Mouse (Mus musculus): ENCODE results near the gene Map4k4. TPM values are rescaled to one million over a fixed set of nuclear protein-coding genes. Genes with fewer than 3 reads are reported as not detected.

The Map4k4 gene
- polyA plus RNA-seq, 1 experiment from 2014 or later = 23.7 TPM

DNA sequence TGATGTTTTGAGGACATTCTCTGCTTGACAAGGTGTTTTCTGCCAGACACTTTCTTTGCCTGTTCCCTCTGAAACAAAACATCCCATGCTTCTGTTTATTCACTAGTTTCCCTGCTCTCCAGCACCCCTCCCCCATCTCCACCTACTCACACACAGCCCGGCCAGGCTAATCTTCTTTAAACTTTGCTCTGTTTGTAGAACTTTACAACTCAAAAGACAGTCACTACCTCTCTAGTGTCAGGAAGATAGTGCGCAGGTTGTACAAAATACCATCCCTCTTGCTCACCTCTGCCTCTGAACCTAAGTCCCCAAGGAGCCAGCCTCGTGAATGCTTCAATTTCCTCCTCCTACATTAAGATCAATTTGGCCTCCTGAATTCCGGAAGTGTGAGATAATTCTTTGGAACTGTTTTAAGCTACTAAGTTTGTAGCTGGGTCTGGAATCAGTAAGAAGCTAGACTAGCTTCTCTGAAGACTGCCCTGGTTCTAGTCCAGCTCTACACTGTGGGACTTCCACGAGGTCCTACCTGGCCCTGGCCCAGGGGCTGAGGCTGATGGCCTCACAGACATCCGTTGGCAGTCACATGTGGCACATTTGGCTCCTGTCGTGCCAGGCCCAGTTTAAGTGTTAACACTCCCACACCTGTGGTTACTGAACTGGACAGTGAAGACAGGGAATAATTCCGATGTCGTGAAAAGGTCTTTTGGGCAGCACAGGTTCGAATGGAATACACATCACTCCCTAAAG lies 31.7 kb upstream of the Map4k4 start:
- WGBS (ENCODE audit: insufficient replicate concordance) = 51% methylated on average over 10 of the region's 10 CpGs
- Histone ChIP-seq H3K4me2 (no peak overlapping the region), H3K4me3 (ENCODE audit: low read depth, low read length) (no peak overlapping the region), H3K4me1 (ENCODE audit: control insufficient read depth, insufficient read depth, low read length) (peaks cover 27% of the 10 kb centered on the region), H3K9me3 (replicated peaks; ENCODE audit: control insufficient read depth, low read length) (no peaks in the 10 kb centered on the region), H3K27ac (ENCODE audit: low read depth, low read length) (no peak overlapping the region), H3K9ac (ENCODE audit: low read depth, low read length) (no peak overlapping the region), H3K36me3 (ENCODE audit: control insufficient read depth, insufficient read depth, low read length) (no peaks in the 10 kb centered on the region), H3K27me3 (ENCODE audit: control insufficient read depth, insufficient read depth, low read length) (no peaks in the 10 kb centered on the region)
- ATAC-seq (replicated peaks; ENCODE audit: insufficient number of reproducible peaks, low FRiP score, low TSS enrichment) = no peak

- Histone ChIP-seq H3K36me3 (ENCODE audit: control insufficient read depth, insufficient read depth, low read length) (no peaks in the 10 kb centered on the region), H3K4me2 (no peak overlapping the region), H3K27ac (ENCODE audit: low read depth, low read length) (no peak overlapping the region), H3K4me1 (ENCODE audit: control insufficient read depth, insufficient read depth, low read length) (peaks cover 27% of the 10 kb centered on the region), H3K9me3 (replicated peaks; ENCODE audit: control insufficient read depth, low read length) (no peaks in the 10 kb centered on the region), H3K4me3 (ENCODE audit: low read depth, low read length) (no peak overlapping the region), H3K9ac (ENCODE audit: low read depth, low read length) (no peak overlapping the region), H3K27me3 (ENCODE audit: control insufficient read depth, insufficient read depth, low read length) (no peaks in the 10 kb centered on the region)
- no peak for ATAC-seq (replicated peaks; ENCODE audit: insufficient number of reproducible peaks, low FRiP score, low TSS enrichment)
- WGBS (ENCODE audit: insufficient replicate concordance) = 51% methylated on average over 12 of the region's 12 CpGs
Measured at GRCm38 (mm10) chr1:39869721-39870201, 31.0 kb upstream of the Map4k4 start.

DNA sequence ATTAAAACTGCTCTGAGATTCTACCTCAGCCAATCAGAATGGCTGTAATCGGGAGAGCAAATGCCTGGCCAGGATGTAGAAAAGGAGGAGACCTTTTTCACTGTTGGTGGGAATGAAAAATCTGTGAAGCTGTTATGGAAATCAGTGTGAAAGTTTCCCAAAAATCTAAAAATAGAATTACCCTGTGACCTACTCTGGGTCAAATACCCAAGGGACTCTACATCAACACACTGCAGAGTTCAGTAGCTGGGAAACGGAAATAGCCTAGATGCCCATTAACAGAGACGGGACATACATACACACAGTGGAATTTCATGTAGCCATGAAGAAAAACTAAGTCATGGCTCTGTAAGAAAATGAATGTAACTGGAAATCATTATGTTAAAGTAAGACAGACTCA lies 22.7 kb upstream of the Map4k4 start:
- Histone ChIP-seq H3K27ac (ENCODE audit: low read depth, low read length) (no peak overlapping the region), H3K9me3 (replicated peaks; ENCODE audit: control insufficient read depth, low read length) (no peaks in the 10 kb centered on the region), H3K4me3 (ENCODE audit: low read depth, low read length) (no peak overlapping the region), H3K4me2 (no peak overlapping the region), H3K9ac (ENCODE audit: low read depth, low read length) (no peak overlapping the region), H3K27me3 (ENCODE audit: control insufficient read depth, insufficient read depth, low read length) (no peaks in the 10 kb centered on the region), H3K4me1 (ENCODE audit: control insufficient read depth, insufficient read depth, low read length) (peaks cover 5% of the 10 kb centered on the region; the same call in 1 of the 2 replicates), H3K36me3 (ENCODE audit: control insufficient read depth, insufficient read depth, low read length) (no peaks in the 10 kb centered on the region)
- ATAC-seq (replicated peaks; ENCODE audit: insufficient number of reproducible peaks, low FRiP score, low TSS enrichment) = no peak
- WGBS (ENCODE audit: insufficient replicate concordance) = 34% methylated on average over 3 of the region's 3 CpGs

DNA sequence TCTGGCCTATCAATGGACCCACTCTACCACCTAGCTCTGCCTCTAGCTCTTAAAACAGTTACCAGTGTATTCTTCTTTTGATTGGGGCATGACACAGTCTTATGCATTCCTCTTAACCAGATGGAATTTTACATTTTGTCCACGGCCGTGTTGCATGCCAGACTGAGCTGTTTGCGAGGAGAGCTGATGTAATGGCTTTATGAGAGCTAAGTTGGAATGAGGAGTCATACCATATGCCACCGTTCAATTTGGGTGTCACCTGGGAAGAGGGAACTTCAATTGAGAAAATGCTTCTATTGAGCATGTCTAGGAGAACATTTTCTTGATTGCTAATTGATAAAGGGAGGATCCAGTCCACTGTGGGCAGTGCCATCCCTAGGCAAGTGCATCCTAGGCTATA lies 18.2 kb upstream of the Map4k4 start:
- H3K9ac ChIP-seq (ENCODE audit: low read depth, low read length) = no peak overlapping the region
- H3K36me3 ChIP-seq (ENCODE audit: control insufficient read depth, insufficient read depth, low read length) = no peaks in the 10 kb centered on the region
- no peak overlapping the region for H3K4me3 ChIP-seq (ENCODE audit: low read depth, low read length)
- no peaks in the 10 kb centered on the region for H3K9me3 ChIP-seq (replicated peaks; ENCODE audit: control insufficient read depth, low read length)
- 89% methylated on average over 4 of the region's 4 CpGs for WGBS (ENCODE audit: insufficient replicate concordance)
- peaks cover 5% of the 10 kb centered on the region; the same call in 1 of the 2 replicates for H3K4me1 ChIP-seq (ENCODE audit: control insufficient read depth, insufficient read depth, low read length)
- H3K27me3 ChIP-seq (ENCODE audit: control insufficient read depth, insufficient read depth, low read length) = no peaks in the 10 kb centered on the region
- H3K4me2 ChIP-seq = no peak overlapping the region
- no peak overlapping the region for H3K27ac ChIP-seq (ENCODE audit: low read depth, low read length)
- ATAC-seq (replicated peaks; ENCODE audit: insufficient number of reproducible peaks, low FRiP score, low TSS enrichment) = no peak

DNA sequence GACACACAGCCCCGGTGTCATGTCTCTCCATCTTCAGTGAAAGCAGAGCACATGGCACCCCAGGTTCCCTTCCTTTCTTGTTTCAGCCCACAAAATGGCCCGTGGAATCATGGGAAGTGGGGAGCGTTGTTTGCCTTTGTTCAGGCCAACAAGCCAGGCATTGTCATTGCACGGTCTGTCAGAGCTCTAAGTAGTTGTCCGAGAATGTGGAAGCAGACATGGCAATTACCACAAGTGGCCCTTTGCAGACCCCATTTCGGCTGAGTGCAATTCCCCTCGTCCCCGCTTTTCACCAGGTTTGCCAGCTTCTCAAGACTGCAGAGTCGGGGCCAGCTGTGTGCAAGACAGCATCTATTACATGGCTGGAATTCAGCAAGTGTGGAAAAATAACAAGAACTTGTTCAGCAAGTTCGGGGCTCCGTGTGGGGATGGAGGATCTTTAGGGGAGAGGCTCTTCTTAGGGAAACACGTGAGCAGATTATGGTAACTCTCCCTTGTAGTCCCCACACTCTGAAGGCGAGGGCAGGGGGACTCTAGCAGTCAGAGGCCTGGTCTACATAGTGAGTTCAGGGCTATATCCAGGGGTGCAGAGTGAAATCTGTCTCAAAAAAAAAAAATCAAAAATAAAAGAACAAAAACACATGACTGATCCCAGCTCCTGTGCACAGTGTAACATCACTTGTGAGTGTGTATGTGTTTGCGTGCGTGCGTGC lies 15.8 kb upstream of the Map4k4 start:
- Histone ChIP-seq H3K27me3 (ENCODE audit: control insufficient read depth, insufficient read depth, low read length) (no peaks in the 10 kb centered on the region), H3K4me3 (ENCODE audit: low read depth, low read length) (no peak overlapping the region), H3K9me3 (replicated peaks; ENCODE audit: control insufficient read depth, low read length) (no peaks in the 10 kb centered on the region), H3K4me2 (no peak overlapping the region), H3K9ac (ENCODE audit: low read depth, low read length) (no peak overlapping the region), H3K4me1 (ENCODE audit: control insufficient read depth, insufficient read depth, low read length) (no peaks in the 10 kb centered on the region), H3K27ac (ENCODE audit: low read depth, low read length) (no peak overlapping the region), H3K36me3 (ENCODE audit: control insufficient read depth, insufficient read depth, low read length) (no peaks in the 10 kb centered on the region)
- ATAC-seq (replicated peaks; ENCODE audit: insufficient number of reproducible peaks, low FRiP score, low TSS enrichment) = no peak
- 59% methylated on average over 16 of the region's 16 CpGs for WGBS (ENCODE audit: insufficient replicate concordance)

GRCm38 (mm10) chr1:39887997-39888396 lies 12.7 kb upstream of the Map4k4 start:
- Histone ChIP-seq H3K36me3 (ENCODE audit: control insufficient read depth, insufficient read depth, low read length) (no peaks in the 10 kb centered on the region), H3K27ac (ENCODE audit: low read depth, low read length) (no peak overlapping the region), H3K27me3 (ENCODE audit: control insufficient read depth, insufficient read depth, low read length) (no peaks in the 10 kb centered on the region), H3K9me3 (replicated peaks; ENCODE audit: control insufficient read depth, low read length) (no peaks in the 10 kb centered on the region), H3K4me2 (no peak overlapping the region), H3K9ac (ENCODE audit: low read depth, low read length) (no peak overlapping the region), H3K4me3 (ENCODE audit: low read depth, low read length) (no peak overlapping the region), H3K4me1 (ENCODE audit: control insufficient read depth, insufficient read depth, low read length) (no peaks in the 10 kb centered on the region)
- 9% methylated on average over 1 of the region's 1 CpGs for WGBS (ENCODE audit: insufficient replicate concordance)
- ATAC-seq (replicated peaks; ENCODE audit: insufficient number of reproducible peaks, low FRiP score, low TSS enrichment) = no peak

DNA sequence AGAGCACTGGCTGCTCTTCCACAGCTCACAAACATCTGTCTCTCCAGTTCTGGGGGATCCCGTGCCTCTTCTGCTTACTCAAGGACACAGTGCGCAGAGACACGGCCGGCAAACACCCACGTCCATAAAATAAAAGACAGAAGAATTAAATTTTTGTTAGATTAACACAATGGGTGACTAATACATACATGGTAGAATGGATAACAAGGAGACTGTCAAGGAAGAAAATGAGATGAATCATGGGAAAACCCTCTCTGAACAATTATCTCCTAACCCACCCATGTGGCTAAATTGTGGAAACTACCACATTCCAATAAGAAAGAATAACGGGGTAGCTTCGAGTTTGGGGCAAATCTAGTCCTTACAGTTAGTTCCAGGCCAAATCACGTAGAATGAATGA lies 11.3 kb upstream of the Map4k4 start:
- WGBS (ENCODE audit: insufficient replicate concordance) = 86% methylated on average over 8 of the region's 8 CpGs
- Histone ChIP-seq H3K27ac (ENCODE audit: low read depth, low read length) (no peak overlapping the region), H3K9me3 (replicated peaks; ENCODE audit: control insufficient read depth, low read length) (no peaks in the 10 kb centered on the region), H3K4me1 (ENCODE audit: control insufficient read depth, insufficient read depth, low read length) (no peaks in the 10 kb centered on the region), H3K36me3 (ENCODE audit: control insufficient read depth, insufficient read depth, low read length) (no peaks in the 10 kb centered on the region), H3K9ac (ENCODE audit: low read depth, low read length) (no peak overlapping the region), H3K4me3 (ENCODE audit: low read depth, low read length) (no peak overlapping the region), H3K4me2 (no peak overlapping the region), H3K27me3 (ENCODE audit: control insufficient read depth, insufficient read depth, low read length) (no peaks in the 10 kb centered on the region)
- ATAC-seq (replicated peaks; ENCODE audit: insufficient number of reproducible peaks, low FRiP score, low TSS enrichment) = no peak

DNA sequence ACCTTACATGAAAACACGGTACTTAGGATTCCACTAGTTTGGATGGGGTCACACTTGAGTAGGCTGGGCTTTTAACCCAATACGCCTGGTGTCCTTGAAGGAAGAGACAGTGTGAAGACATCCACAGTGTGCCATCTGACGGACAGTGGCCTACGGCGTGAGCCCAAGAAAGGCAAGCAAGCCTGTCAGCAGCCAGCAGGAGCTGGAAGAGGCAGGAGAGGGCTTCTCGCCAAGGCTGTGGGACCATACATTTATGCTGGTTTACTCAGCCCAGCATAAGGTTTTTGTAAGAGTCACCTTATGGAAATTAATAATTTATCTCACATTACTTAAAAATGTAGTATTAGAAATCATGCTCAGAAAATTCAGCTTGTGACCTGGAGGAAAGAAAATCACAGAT lies 10.7 kb upstream of the Map4k4 start:
- Histone ChIP-seq H3K4me2 (no peak overlapping the region), H3K4me3 (ENCODE audit: low read depth, low read length) (no peak overlapping the region), H3K27me3 (ENCODE audit: control insufficient read depth, insufficient read depth, low read length) (no peaks in the 10 kb centered on the region), H3K4me1 (ENCODE audit: control insufficient read depth, insufficient read depth, low read length) (no peaks in the 10 kb centered on the region), H3K9me3 (replicated peaks; ENCODE audit: control insufficient read depth, low read length) (no peaks in the 10 kb centered on the region), H3K9ac (ENCODE audit: low read depth, low read length) (no peak overlapping the region), H3K27ac (ENCODE audit: low read depth, low read length) (no peak overlapping the region), H3K36me3 (ENCODE audit: control insufficient read depth, insufficient read depth, low read length) (no peaks in the 10 kb centered on the region)
- 78% methylated on average over 6 of the region's 6 CpGs for WGBS (ENCODE audit: insufficient replicate concordance)
- ATAC-seq (replicated peaks; ENCODE audit: insufficient number of reproducible peaks, low FRiP score, low TSS enrichment) = no peak
